Mouse (Mus musculus) adipocyte (in vitro differentiated cells): ENCODE data around the gene Tcte1.
A peak's percentile ranks its signal among the peaks of the same experiment; 100 is the strongest.

Source experiments
- DNase-seq: peaks from one replicate; pipeline ENCODE4 v3.0.0-alpha.2; 2016; ENCODE audit warnings: low spot score

The Tcte1 gene

GRCm38 (mm10) chr17:45584939-45585678 lies 61.9 kb downstream of the Tcte1 start:
- DNase-seq = peak; percentile 87

GRCm38 (mm10) chr17:45585725-45586448 lies 62.7 kb downstream of the Tcte1 start:
- no peak for DNase-seq

GRCm38 (mm10) chr17:45586449-45586837 lies 63.2 kb downstream of the Tcte1 start:
- no peak for DNase-seq

- no peak for DNase-seq
These were observed 65.1 kb downstream of the Tcte1 start for GRCm38 (mm10) chr17:45588370-45588769.

GRCm38 (mm10) chr17:45589236-45589635 lies 66.0 kb downstream of the Tcte1 start:
- no peak for DNase-seq

GRCm38 (mm10) chr17:45589844-45590243 lies 66.6 kb downstream of the Tcte1 start:
- DNase-seq = no peak

- DNase-seq = no peak
These were observed 67.2 kb downstream of the Tcte1 start for GRCm38 (mm10) chr17:45590410-45590809.

GRCm38 (mm10) chr17:45591701-45592605 lies 68.7 kb downstream of the Tcte1 start:
- peak; percentile 34 for DNase-seq
